Mouse (Mus musculus) intestine, embryonic 15.5 days (tissue): ENCODE results near the gene F830045P16Rik. TPM values are rescaled to one million over a fixed set of nuclear protein-coding genes. Genes with fewer than 3 reads are reported as not detected.

Experiments used
- ATAC-seq: fragments of 200-750 bp; cut with Nextera tagmentation; 2 replicates; pipeline ENCODE4 v1.8.0; 2017; ENCODE audit warnings: moderate TSS enrichment, moderate library complexity
- H3K27ac ChIP-seq: fragments of 300-500 bp; sonication (generic); 2 replicates; pipeline ENCODE4 v1.5.1; 2015; ENCODE audit warnings: mild to moderate bottlenecking, inconsistent platforms
- H3K27me3 ChIP-seq: fragments of 300-500 bp; sonication (generic); replicated peaks from 2 replicates; pipeline ENCODE4 v1.6.1; 2015; ENCODE audit warnings: inconsistent platforms
- H3K36me3 ChIP-seq: fragments of 300-500 bp; sonication (generic); 2 replicates; pipeline ENCODE4 v1.6.1; 2015; ENCODE audit warnings: inconsistent platforms
- H3K4me1 ChIP-seq: fragments of 300-500 bp; sonication (generic); replicated peaks from 2 replicates; pipeline ENCODE4 v1.6.1; 2015; ENCODE audit warnings: inconsistent platforms
- H3K4me2 ChIP-seq: fragments of 300-500 bp; sonication (generic); replicated peaks from 2 replicates; pipeline ENCODE4 v1.6.1; 2015; ENCODE audit warnings: mild to moderate bottlenecking, inconsistent platforms
- H3K4me3 ChIP-seq: fragments of 300-500 bp; sonication (generic); replicated peaks from 2 replicates; pipeline ENCODE4 v1.5.1; 2015; ENCODE audit warnings: inconsistent platforms
- H3K9ac ChIP-seq: fragments of 300-500 bp; sonication (generic); 2 replicates; pipeline ENCODE4 v1.6.1; 2015; ENCODE audit warnings: inconsistent platforms
- H3K9me3 ChIP-seq: fragments of 300-500 bp; sonication (generic); 2 replicates; pipeline ENCODE4 v1.6.1; 2016; ENCODE audit warnings: inconsistent platforms
- WGBS: fragments of 180-500 bp; shearing (Covaris S2); methylation state at CpG from one replicate; pipeline ENCODE4 v1.1.7; 2015; 5-methylcytosine and 5-hydroxymethylcytosine counted together
- polyA plus RNA-seq: library from polyadenylated mRNA; unstranded; fragments of >200 nt; fragmentation: Nextera tagmentation; extraction: Ambion mirVana; gene quantifications from 2 replicates; pipeline ENCODE4 v1.2.1, GENCODE M21; 2015

Gene F830045P16Rik
- polyA plus RNA-seq = not detected in 2 replicates

DNA sequence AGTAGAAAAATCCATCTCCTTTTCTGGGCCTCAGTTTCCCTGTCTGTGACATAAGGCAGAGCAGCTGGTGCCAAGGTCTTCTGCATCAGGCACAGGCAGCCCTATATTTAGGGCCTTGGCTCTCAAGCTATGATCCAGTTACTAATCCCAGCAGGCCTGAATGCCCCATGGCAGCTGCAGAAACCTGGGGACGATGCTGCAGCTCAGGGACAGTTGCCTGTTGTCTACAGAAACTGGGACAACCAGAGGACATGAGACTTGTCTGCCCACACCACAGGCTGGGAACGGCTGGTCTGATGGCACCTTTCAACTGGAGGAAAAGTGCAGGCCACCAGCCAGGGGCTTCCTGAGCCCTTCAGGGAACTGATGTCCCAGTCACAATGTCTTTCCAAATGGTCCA, at the start of gene F830045P16Rik:
Gene F830045P16Rik (minus strand): TSS at position 226 of the 400 bp plus-strand sequence.
- no peak within 1 kb of the TSS for H3K4me2 ChIP-seq
- no peaks in the 10 kb centered on the region for H3K9me3 ChIP-seq
- H3K4me1 ChIP-seq = no peaks in the 10 kb centered on the region
- H3K27me3 ChIP-seq = no peaks in the 10 kb centered on the region
- no peak within 1 kb of the TSS for H3K27ac ChIP-seq
- no peaks in the 10 kb centered on the region for H3K36me3 ChIP-seq
- no peak within 1 kb of the TSS for H3K4me3 ChIP-seq
- 73% methylated on average over 2 of the region's 2 CpGs for WGBS
- no peak for ATAC-seq
- no peak within 1 kb of the TSS for H3K9ac ChIP-seq

DNA sequence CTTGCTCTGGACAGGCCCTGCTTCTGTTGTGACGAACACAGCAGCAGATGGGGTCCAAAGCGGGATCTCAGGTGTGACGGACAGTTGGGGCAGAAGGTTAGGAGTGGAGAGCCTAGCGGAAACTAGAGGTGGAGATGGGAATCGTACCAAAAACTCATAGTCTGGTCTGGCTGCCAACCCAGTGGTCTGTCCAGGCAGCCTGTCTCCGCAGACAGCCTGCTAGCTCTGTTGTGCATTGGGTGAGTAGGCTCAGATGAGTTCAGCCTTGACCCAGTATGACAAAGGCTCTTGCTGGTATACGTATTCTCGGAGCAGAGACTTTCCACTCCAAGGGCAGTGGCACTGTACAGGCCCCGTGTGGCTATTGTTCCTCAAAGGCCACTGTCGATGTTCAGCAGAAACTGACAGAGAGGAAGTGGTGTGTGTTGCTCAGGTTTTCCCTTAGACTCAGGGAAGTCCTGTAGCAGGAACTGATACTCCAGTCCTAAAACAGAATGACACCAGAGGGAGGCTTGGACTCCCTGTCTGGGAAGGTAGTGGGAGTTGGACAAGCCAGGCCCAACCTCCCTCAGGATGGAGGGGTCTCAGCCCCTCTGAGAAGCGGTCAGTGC, 49.6 kb upstream of the F830045P16Rik start:
- Histone ChIP-seq H3K4me2 (no peak overlapping the region), H3K36me3 (no peaks in the 10 kb centered on the region), H3K4me1 (peaks cover 6% of the 10 kb centered on the region; the same call in 1 of the 2 replicates), H3K9ac (no peak overlapping the region), H3K27ac (no peak overlapping the region), H3K9me3 (no peaks in the 10 kb centered on the region), H3K4me3 (no peak overlapping the region), H3K27me3 (no peaks in the 10 kb centered on the region)
- no peak for ATAC-seq
- 79% methylated on average over 11 of the region's 11 CpGs for WGBS

GRCm38 (mm10) chr2:129584905-129585304, 48.5 kb upstream of the F830045P16Rik start:
- no peaks in the 10 kb centered on the region for H3K27me3 ChIP-seq

GRCm38 (mm10) chr2:129582261-129582660, 45.9 kb upstream of the F830045P16Rik start:
- no peak overlapping the region for H3K9ac ChIP-seq
- no peaks in the 10 kb centered on the region for H3K4me1 ChIP-seq
- no peak overlapping the region for H3K4me2 ChIP-seq
- no peak for ATAC-seq
- no peak overlapping the region for H3K27ac ChIP-seq
- H3K9me3 ChIP-seq = no peaks in the 10 kb centered on the region
- no peaks in the 10 kb centered on the region for H3K36me3 ChIP-seq
- WGBS = 85% methylated on average over 4 of the region's 4 CpGs
- H3K4me3 ChIP-seq = no peak overlapping the region
- H3K27me3 ChIP-seq = no peaks in the 10 kb centered on the region

More at GRCm38 (mm10) chr2:129584905-129585304, 48.5 kb upstream of the F830045P16Rik start:
- Histone ChIP-seq H3K9ac (no peak overlapping the region), H3K9me3 (no peaks in the 10 kb centered on the region), H3K27ac (no peak overlapping the region), H3K36me3 (no peaks in the 10 kb centered on the region), H3K4me3 (no peak overlapping the region), H3K4me1 (peaks cover 6% of the 10 kb centered on the region; the same call in 1 of the 2 replicates), H3K4me2 (no peak overlapping the region)
- ATAC-seq = no peak
- WGBS = 27% methylated on average over 1 of the region's 1 CpGs

- no peaks in the 10 kb centered on the region for H3K27me3 ChIP-seq
- H3K36me3 ChIP-seq = no peaks in the 10 kb centered on the region
- H3K4me1 ChIP-seq = no peaks in the 10 kb centered on the region
- no peak overlapping the region for H3K9ac ChIP-seq
- H3K4me3 ChIP-seq = no peak overlapping the region
- ATAC-seq = no peak
- H3K4me2 ChIP-seq = no peak overlapping the region
- H3K9me3 ChIP-seq = no peaks in the 10 kb centered on the region
- WGBS = 42% methylated on average over 3 of the region's 3 CpGs
- no peak overlapping the region for H3K27ac ChIP-seq
These were observed 45.4 kb upstream of the F830045P16Rik start for GRCm38 (mm10) chr2:129581826-129582225.

DNA sequence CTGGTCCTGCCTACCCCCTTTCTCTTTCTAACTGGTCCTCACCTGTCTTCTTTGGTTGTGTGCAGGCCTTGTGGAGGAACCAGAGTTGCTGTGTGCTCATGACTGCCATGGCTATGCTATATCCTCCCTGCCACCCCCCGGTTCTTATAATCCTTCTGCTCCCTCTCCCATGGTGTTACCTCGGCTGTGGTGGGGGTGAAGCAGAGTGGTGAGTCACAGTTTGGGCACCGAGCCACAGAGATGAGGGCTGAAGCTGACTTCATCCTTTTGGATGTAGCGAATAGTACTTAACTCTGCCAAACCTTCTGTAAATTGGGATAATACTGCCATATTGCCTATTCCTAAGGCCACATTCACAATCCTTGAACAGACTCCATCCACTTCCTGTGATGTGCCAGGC, 44.3 kb upstream of the F830045P16Rik start:
- Histone ChIP-seq H3K9me3 (no peaks in the 10 kb centered on the region), H3K9ac (no peak overlapping the region), H3K4me3 (no peak overlapping the region), H3K4me1 (no peaks in the 10 kb centered on the region), H3K36me3 (no peaks in the 10 kb centered on the region), H3K27me3 (no peaks in the 10 kb centered on the region), H3K27ac (no peak overlapping the region), H3K4me2 (no peak overlapping the region)
- WGBS = 74% methylated on average over 4 of the region's 4 CpGs
- no peak for ATAC-seq

DNA sequence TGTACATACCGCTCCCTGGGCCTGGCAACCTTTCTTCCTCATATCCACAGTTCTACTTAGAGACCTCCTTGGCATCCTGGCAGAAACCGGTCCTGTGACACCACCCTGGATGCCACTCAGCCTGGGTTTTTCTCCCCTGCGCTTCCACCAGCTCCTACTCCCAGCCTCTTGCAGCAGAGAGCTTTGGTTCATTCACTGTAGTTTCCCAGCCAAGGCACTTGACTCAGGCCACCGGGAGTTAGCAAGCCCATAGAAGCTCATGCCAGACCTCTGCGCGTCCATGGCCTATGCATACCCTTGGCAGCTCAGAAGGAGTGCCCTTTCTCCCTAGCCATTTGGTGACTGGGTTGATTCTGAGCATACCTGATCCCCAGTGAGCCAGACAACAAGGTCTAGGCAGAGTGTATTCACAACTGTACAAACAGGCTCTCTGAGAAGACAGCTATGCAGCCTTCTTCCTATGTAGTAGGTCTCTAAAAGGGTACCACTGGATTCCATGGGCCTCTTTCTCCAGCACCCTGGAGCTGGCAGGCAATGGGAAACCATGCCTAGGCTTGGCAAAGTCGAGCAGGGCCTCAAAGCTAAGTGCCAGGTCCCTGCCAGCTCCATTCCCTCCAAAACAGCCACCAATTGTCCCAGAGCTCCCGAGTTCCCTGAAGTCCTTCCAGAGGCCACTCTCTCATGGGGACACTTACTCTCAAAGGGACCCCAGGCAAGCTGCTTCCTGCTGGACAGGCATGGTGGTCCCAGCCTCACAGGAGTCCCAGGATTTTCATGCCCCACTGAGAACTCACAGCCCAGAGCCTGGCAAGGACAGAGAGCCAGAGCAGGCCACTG, 40.4 kb upstream of the F830045P16Rik start:
- H3K4me2 ChIP-seq = no peak overlapping the region
- H3K27ac ChIP-seq = no peak overlapping the region
- H3K4me3 ChIP-seq = no peak overlapping the region
- 85% methylated on average over 8 of the region's 8 CpGs for WGBS
- no peak for ATAC-seq
- no peaks in the 10 kb centered on the region for H3K9me3 ChIP-seq
- H3K36me3 ChIP-seq = no peaks in the 10 kb centered on the region
- no peak overlapping the region for H3K9ac ChIP-seq
- 0 out of 2 replicates have a peak, but pooled peaks cover 6% of the 10 kb centered on the region for H3K4me1 ChIP-seq
- no peaks in the 10 kb centered on the region for H3K27me3 ChIP-seq

- no peaks in the 10 kb centered on the region for H3K9me3 ChIP-seq
- no peaks in the 10 kb centered on the region for H3K36me3 ChIP-seq
- H3K4me2 ChIP-seq = no peak overlapping the region
- H3K27me3 ChIP-seq = no peaks in the 10 kb centered on the region
- ATAC-seq = no peak
- 88% methylated on average over 4 of the region's 4 CpGs for WGBS
- no peak overlapping the region for H3K9ac ChIP-seq
- H3K4me1 ChIP-seq = 0 out of 2 replicates have a peak, but pooled peaks cover 6% of the 10 kb centered on the region
- no peak overlapping the region for H3K4me3 ChIP-seq
- no peak overlapping the region for H3K27ac ChIP-seq
These were observed 38.7 kb upstream of the F830045P16Rik start for GRCm38 (mm10) chr2:129575113-129575512.

DNA sequence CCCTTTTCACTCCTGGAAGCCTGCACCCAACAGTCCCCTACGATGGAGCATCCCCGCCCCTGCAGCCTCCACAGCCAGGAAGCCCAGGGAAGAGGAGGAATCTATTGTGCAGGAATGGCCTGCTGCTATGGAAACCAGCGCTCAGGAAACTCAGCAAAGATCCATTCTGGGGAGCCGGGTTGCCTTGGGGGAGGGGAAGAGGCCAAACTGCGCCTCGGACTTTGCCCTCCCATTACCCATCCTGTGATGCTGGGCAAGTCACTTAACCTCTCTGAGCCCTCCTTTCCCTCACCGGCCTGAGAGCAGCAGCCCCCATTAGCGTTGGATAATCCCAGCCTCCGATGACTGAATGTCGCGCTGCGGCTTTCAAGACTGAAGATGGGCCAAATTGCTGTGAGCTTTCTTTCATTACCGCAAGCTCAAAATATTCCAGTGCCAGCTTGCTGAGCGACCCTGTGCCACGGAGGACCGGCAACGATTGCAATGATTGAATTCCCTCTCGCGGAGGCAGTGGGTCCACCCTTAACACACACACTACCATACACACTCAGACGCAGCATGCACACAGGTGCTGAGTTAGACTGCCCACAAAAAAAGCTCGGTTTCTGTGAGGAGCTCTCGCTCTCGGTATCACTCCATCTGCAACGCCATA, 38.1 kb upstream of the F830045P16Rik start:
- Histone ChIP-seq H3K27me3 (no peaks in the 10 kb centered on the region), H3K4me1 (0 out of 2 replicates have a peak, but pooled peaks cover 6% of the 10 kb centered on the region), H3K36me3 (no peaks in the 10 kb centered on the region), H3K4me3 (no peak overlapping the region), H3K4me2 (peak overlapping the region; percentile 47), H3K27ac (no peak overlapping the region), H3K9ac (no peak overlapping the region), H3K9me3 (no peaks in the 10 kb centered on the region)
- peak; percentile 41; the same call in 1 of the 2 replicates for ATAC-seq
- WGBS = 16% methylated on average over 24 of the region's 24 CpGs

- H3K4me2 ChIP-seq = peak overlapping the region; percentile 47; the same call in 1 of the 2 replicates
These were observed 37.4 kb upstream of the F830045P16Rik start for GRCm38 (mm10) chr2:129573701-129574273.

GRCm38 (mm10) chr2:129569556-129569955, 33.2 kb upstream of the F830045P16Rik start:
- Histone ChIP-seq H3K27ac (no peak overlapping the region), H3K4me3 (no peak overlapping the region), H3K4me2 (no peak overlapping the region), H3K36me3 (no peaks in the 10 kb centered on the region), H3K4me1 (0 out of 2 replicates have a peak, but pooled peaks cover 4% of the 10 kb centered on the region), H3K9me3 (no peaks in the 10 kb centered on the region), H3K27me3 (no peaks in the 10 kb centered on the region), H3K9ac (no peak overlapping the region)
- WGBS = 49% methylated on average over 5 of the region's 5 CpGs
- no peak for ATAC-seq

More at GRCm38 (mm10) chr2:129573701-129574273, 37.4 kb upstream of the F830045P16Rik start:
- Histone ChIP-seq H3K27ac (no peak overlapping the region), H3K4me1 (0 out of 2 replicates have a peak, but pooled peaks cover 6% of the 10 kb centered on the region), H3K4me3 (no peak overlapping the region), H3K9ac (no peak overlapping the region), H3K27me3 (no peaks in the 10 kb centered on the region), H3K36me3 (no peaks in the 10 kb centered on the region), H3K9me3 (no peaks in the 10 kb centered on the region)
- WGBS = 19% methylated on average over 4 of the region's 4 CpGs
- ATAC-seq = no peak

GRCm38 (mm10) chr2:129569120-129569519, 32.7 kb upstream of the F830045P16Rik start:
- Histone ChIP-seq H3K36me3 (no peaks in the 10 kb centered on the region), H3K27ac (no peak overlapping the region), H3K4me3 (no peak overlapping the region), H3K4me1 (no peaks in the 10 kb centered on the region), H3K9me3 (no peaks in the 10 kb centered on the region), H3K9ac (no peak overlapping the region), H3K27me3 (no peaks in the 10 kb centered on the region), H3K4me2 (no peak overlapping the region)
- 60% methylated on average over 7 of the region's 7 CpGs for WGBS
- no peak for ATAC-seq
